Mouse (Mus musculus) layer of hippocampus, adult 9-11 months (tissue): ENCODE measurements around the gene Negr1.

Experiments
- DNase-seq: peaks from one replicate; pipeline ENCODE4 v3.0.0; 2022

Negr1 gene

GRCm38 (mm10) chr3:157119916-157120315, 558.3 kb downstream of the Negr1 start:
- DNase-seq, result no peak

GRCm38 (mm10) chr3:157146124-157146855, 584.7 kb downstream of the Negr1 start:
- DNase-seq, result no peak

DNA sequence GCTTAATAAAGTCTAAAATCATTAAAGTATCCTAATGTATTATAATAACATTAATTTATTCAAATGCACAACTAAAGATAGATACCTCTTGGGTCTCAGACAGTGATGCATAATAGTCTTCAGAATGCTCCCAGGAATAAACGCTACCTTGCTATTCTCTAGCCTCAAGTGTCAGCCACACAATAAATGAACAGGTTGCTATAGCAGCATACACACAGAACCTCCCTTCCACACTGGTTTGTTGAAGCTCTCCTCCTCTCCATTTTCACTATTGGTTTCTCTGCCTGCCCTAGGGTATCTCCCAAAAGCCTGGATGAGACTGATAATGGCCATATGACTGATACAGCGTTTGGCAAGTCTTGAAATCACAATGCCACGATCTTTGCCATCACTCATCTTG, 593.3 kb downstream of the Negr1 start:
- no peak for DNase-seq

- DNase-seq, result peak; percentile 14
Measured at GRCm38 (mm10) chr3:157155513-157155912, 593.9 kb downstream of the Negr1 start.

- DNase-seq, result no peak
Measured at GRCm38 (mm10) chr3:157164840-157165595, 603.4 kb downstream of the Negr1 start.

DNA sequence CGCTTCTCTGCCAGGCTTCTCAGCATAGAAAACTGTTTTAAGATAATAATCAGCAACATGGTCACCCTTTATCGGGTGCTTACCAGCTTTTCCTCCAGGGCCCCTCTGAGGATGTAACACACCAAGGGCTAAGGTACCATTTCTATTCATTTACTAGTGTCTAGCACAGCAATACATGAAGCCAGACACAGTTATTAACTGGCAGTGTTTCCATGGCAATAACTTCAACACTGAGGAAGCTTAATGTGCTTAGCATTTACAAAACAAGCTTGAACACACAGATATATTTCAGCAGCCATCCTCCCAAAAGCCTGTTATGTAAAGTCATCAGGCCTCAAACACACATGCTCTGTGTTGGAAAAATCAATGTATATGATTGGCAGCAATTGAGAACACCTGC, 620.4 kb downstream of the Negr1 start:
- DNase-seq, result no peak

DNA sequence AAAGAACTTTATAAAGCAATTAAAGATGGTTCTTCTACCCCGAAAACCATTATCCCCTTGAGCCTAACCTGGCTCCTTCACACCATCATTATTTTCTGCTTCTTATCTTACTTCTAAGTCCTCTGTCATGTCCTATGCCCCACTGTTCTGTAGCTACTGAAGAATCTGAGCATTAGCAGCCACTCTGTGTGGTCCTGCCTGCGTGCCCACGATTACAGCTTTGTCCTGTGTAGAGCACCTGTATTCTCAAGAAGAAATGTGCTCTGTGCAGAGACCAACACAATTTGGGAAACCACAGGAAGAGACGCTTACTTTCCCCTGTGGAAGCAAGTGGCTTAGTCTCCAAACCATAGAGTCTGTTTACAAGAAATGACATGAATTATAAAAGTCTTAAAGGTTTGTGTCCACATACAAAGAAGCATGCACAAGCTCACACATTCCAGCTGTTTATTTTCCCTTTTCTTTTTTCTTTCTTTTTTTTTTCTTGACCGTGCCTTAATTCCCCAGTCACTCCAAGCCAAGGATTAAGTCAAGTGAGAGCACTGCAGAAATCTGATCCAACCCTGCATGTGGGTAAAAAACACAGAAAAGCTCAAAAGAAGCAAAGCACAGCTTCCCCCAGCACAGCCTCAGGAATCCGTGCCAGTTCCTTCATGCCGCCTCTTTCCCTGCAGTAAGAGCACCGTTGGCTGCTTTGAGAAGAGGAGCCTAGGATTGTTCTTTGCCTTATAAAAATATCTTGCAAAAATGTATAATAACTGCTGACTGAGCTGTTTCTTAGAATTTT, 627.5 kb downstream of the Negr1 start:
- DNase-seq, result no peak

DNA sequence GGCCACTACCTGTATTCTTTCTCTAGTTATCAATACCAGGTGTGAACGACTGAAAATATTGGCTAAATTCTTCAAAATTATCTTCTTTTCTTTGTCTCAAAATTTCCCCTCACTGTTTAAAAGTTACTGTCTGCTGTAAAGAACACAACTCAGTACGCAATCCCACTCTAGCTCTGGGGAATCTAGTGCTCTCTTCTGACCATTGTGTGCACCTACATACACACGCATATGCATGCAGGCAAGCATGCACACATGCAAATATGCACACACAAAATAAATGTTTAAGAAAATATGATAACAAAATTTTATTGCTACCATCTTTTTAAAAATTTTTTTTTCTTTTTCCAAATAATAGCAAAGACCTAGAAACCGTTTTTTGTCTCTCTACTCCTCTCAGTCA, 628.2 kb downstream of the Negr1 start:
- DNase-seq, result no peak

- no peak for DNase-seq
Measured at GRCm38 (mm10) chr3:157190551-157190950, 629.0 kb downstream of the Negr1 start.

DNA sequence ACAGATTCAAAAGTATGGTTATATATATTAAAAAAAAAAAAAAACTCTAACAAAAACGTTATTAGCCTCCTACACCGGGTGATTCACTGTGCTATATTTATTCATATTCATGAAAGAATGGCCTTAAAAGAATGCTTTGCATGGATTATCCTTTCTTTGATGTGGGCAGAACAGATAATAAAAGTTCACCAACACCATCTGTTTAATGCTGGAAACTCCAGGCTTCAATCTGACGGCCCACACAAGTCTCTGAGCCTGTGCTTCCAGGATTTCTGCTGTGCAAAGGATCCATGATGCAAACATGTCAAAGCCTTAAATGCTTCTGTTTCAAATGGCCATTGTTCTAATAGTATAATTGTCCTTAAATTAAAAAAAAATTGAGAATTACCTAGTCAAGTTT, 630.4 kb downstream of the Negr1 start:
- peak; percentile 35 for DNase-seq

GRCm38 (mm10) chr3:157193141-157193540, 631.5 kb downstream of the Negr1 start:
- no peak for DNase-seq

- DNase-seq, result no peak
Measured at GRCm38 (mm10) chr3:157198659-157199058, 637.1 kb downstream of the Negr1 start.

DNA sequence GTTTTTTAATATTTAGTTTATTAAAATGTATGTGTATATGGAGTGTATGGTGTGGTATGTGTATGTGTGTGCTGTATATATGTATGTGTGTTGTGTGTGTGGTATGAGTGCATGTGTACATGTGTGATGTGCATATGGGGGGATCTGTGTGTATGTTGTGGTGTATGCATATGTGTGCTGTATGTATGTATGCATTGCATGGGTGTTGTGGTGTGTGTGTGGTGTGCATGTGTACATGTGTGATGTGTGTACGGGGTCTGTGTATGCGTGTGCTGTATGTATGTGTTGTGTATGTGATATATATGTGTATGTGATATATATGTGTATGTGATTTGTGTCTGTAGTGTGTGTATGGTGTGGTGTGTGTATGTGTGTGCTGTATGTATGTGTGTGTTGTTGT, 640.1 kb downstream of the Negr1 start:
- DNase-seq, result no peak

DNA sequence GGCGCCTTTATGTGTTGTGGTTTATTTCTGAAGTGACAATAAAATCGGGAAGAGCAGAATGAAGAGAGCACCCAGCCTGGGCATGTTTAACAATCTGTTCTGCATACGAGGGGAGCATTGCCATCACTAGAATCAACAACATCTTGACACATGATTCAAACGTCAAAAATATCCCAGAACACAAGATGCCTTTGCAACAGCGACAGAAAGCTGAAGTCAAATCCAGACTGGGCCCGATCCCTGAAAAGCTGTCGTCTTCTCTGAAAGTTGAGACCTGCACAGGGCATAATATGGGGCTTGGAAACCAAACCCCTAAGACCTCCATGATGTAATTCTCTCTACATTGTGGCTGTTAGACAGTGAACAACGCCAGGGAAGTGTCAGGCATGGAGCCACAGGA, 642.0 kb downstream of the Negr1 start:
- peak; percentile 68 for DNase-seq

- DNase-seq, result no peak
Measured at GRCm38 (mm10) chr3:157206752-157207151, 645.2 kb downstream of the Negr1 start.

- DNase-seq, result peak; percentile 47
Measured at GRCm38 (mm10) chr3:157208966-157209365, 647.4 kb downstream of the Negr1 start.

GRCm38 (mm10) chr3:157209386-157209785, 647.8 kb downstream of the Negr1 start:
- no peak for DNase-seq

DNA sequence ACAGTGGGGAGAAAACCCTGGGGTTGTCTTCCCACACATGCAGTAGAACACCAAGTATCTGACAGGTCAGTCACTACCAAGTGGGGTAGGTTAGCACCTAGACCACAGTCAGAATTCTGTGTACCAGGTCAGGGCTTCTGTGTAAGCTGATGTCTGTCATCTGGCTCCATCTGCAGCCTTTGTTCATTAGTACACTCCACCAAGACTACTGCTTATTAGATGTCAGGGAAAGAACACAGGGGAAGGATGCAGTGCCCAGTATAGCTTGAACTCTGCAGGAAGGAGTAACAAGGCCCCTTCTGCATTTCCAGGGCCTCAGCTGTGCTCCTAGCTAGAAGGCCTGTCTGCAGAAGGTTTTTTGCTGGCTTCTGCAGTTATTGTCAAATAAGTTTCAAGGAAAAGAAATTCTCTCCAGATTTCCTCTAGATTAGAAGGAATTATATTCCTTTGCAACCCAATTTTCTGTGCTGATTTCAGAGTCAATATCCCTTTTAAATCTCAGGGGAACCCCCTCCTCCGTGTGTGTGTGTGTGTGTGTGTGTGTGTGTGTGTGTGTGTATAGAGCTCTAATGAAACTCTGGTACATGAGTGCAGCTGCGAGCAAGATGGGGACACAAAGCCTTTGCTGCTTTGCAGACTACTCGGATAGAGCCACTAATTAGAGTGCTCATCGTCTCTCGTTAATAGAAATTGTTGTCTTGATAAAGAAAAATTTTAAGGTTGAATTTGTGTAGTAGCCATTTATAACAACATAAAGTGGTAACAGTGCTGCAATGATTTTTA, 654.5 kb downstream of the Negr1 start:
- no peak for DNase-seq

DNA sequence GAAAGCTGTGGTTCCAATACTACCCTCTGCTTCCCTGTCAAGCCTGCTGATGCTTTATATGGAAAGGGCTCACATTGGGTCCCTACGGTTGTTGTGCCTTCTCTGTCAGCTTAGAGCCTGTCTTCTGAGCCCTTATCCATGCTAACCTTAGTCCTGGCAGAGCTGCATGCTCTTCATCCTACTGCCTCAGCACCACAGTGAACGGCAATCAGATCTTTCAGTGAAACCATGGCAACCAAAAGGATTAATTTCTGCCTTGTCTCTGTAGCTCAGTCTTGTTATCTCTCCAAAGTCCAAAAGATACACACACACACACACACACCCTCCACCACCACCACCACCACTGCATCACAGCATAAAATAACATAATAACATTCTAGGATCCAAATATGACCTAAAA, 656.2 kb downstream of the Negr1 start:
- DNase-seq, result peak; percentile 22

- no peak for DNase-seq
Measured at GRCm38 (mm10) chr3:157224920-157225319, 663.3 kb downstream of the Negr1 start.

- peak; percentile 31 for DNase-seq
Measured at GRCm38 (mm10) chr3:157232723-157233122, 671.1 kb downstream of the Negr1 start.

- DNase-seq, result no peak
Measured at GRCm38 (mm10) chr3:157240240-157240639, 678.6 kb downstream of the Negr1 start.

- no peak for DNase-seq
Measured at GRCm38 (mm10) chr3:157255446-157255845, 693.9 kb downstream of the Negr1 start.
